Mouse (Mus musculus) forebrain, embryonic 11.5 days (tissue): ENCODE data around the gene I830077J02Rik. TPM values are rescaled to one million over a fixed set of nuclear protein-coding genes. Genes with fewer than 3 reads are reported as not detected.
A peak's percentile ranks its signal among the peaks of the same experiment; 100 is the strongest.

Experiments
- ATAC-seq: fragments of 200-750 bp; cut with Nextera tagmentation; replicated peaks from 2 replicates; pipeline ENCODE4 v1.8.0; 2017; ENCODE audit warnings: moderate TSS enrichment; ENCODE audit not compliant: low FRiP score
- DNase-seq: peaks from one replicate; pipeline ENCODE4 v3.0.0-alpha.2; 2017; ENCODE audit warnings: low spot score
- H3K27ac ChIP-seq: fragments of 300-500 bp; sonication (generic); 2 replicates; pipeline ENCODE4 v1.5.1; 2014; ENCODE audit warnings: low read depth, low read length
- H3K27me3 ChIP-seq: fragments of 300-500 bp; sonication (generic); 2 replicates; pipeline ENCODE4 v1.6.1; 2014; ENCODE audit warnings: mild to moderate bottlenecking, low read length, mixed read lengths; ENCODE audit not compliant: control insufficient read depth, insufficient read depth
- H3K36me3 ChIP-seq: fragments of 300-500 bp; sonication (generic); 2 replicates; pipeline ENCODE4 v1.6.1; 2014; ENCODE audit warnings: mild to moderate bottlenecking, low read length, moderate library complexity, mixed read lengths; ENCODE audit not compliant: control insufficient read depth, insufficient read depth
- H3K4me1 ChIP-seq: fragments of 300-500 bp; sonication (generic); replicated peaks from 2 replicates; pipeline ENCODE4 v1.6.1; 2014; ENCODE audit warnings: low read length, mixed read lengths; ENCODE audit not compliant: control insufficient read depth, insufficient read depth
- H3K4me2 ChIP-seq: fragments of 300-500 bp; sonication (generic); 2 replicates; pipeline ENCODE4 v1.6.1; 2014; ENCODE audit warnings: low read depth, mild to moderate bottlenecking, low read length, moderate library complexity, mixed read lengths; ENCODE audit not compliant: severe bottlenecking
- H3K4me3 ChIP-seq: fragments of 300-500 bp; sonication (generic); 2 replicates; pipeline ENCODE4 v1.5.1; 2014; ENCODE audit warnings: low read depth, low read length
- H3K9ac ChIP-seq: fragments of 300-500 bp; sonication (generic); 2 replicates; pipeline ENCODE4 v1.6.1; 2014; ENCODE audit warnings: low read length
- H3K9me3 ChIP-seq: fragments of 300-500 bp; sonication (generic); 2 replicates; pipeline ENCODE4 v1.6.1; 2016; ENCODE audit warnings: low read length, mixed read lengths; ENCODE audit not compliant: control insufficient read depth
- WGBS: fragments of 180-500 bp; shearing (Covaris S2); extraction: QIAGEN DNeasy Blood & Tissue Kit; methylation state at CpG from one replicate; pipeline ENCODE4 v1.1.7; 2014; 5-methylcytosine and 5-hydroxymethylcytosine counted together
- polyA plus RNA-seq: library from polyadenylated mRNA; unstranded; fragments of >200 nt; fragmentation: Nextera tagmentation; extraction: Ambion mirVana; gene quantifications from 2 replicates; pipeline ENCODE4 v1.2.1, GENCODE M21; 2014

The I830077J02Rik gene
- polyA plus RNA-seq, 1 experiment from 2014 or later: 0.52 TPM

- Histone ChIP-seq H3K27me3 (no peaks in the 10 kb centered on the region), H3K27ac (no peak overlapping the region)
- WGBS: 83% methylated on average over 3 of the region's 3 CpGs
These were observed 31.7 kb downstream of the I830077J02Rik start for GRCm38 (mm10) chr3:105900716-105901115.

DNA sequence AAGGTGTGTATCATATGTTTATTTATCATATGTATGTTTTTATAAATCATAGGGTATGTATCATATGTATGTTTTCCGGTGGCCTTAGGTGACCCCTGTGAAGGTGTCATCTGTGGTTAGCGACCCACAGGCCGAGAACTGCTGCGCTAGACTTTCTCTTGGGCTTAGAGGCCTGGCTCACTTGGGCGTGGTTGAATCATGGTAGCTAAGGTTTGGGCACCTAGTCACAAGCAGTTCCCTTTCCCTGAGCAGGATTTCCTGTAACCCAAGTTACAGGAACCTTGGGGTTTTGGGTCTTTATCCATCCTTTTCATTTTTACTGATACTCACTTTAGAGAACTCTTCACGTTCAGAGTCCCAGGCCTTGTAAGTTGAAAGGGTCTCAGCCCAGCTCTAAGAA is 32.2 kb downstream of the I830077J02Rik start:
- Histone ChIP-seq H3K9me3 (no peaks in the 10 kb centered on the region), H3K27ac (no peak overlapping the region), H3K27me3 (no peaks in the 10 kb centered on the region), H3K9ac (no peak overlapping the region), H3K36me3 (no peaks in the 10 kb centered on the region), H3K4me3 (no peak overlapping the region), H3K4me1 (no peaks in the 10 kb centered on the region), H3K4me2 (no peak overlapping the region)
- ATAC-seq (no peak), DNase-seq (peak; percentile 25)
- WGBS: 80% methylated on average over 6 of the region's 6 CpGs

More at GRCm38 (mm10) chr3:105900716-105901115, 31.7 kb downstream of the I830077J02Rik start:
- no peaks in the 10 kb centered on the region for H3K9me3 ChIP-seq
- no peak overlapping the region for H3K4me2 ChIP-seq
- ATAC-seq (no peak), DNase-seq (peak; percentile 35)
- H3K4me3 ChIP-seq: no peak overlapping the region
- no peaks in the 10 kb centered on the region for H3K36me3 ChIP-seq
- H3K9ac ChIP-seq: no peak overlapping the region
- H3K4me1 ChIP-seq: no peaks in the 10 kb centered on the region

GRCm38 (mm10) chr3:105899394-105900147 is 32.9 kb downstream of the I830077J02Rik start:
- no peaks in the 10 kb centered on the region for H3K27me3 ChIP-seq
- no peak overlapping the region for H3K4me2 ChIP-seq
- no peak overlapping the region for H3K4me3 ChIP-seq
- H3K9ac ChIP-seq: no peak overlapping the region
- H3K9me3 ChIP-seq: no peaks in the 10 kb centered on the region
- WGBS: 43% methylated on average over 8 of the region's 8 CpGs
- ATAC-seq (peak; percentile 83), DNase-seq (peak; percentile 90)
- H3K36me3 ChIP-seq: no peaks in the 10 kb centered on the region
- no peaks in the 10 kb centered on the region for H3K4me1 ChIP-seq
- no peak overlapping the region for H3K27ac ChIP-seq

- Histone ChIP-seq H3K36me3 (no peaks in the 10 kb centered on the region), H3K4me1 (no peaks in the 10 kb centered on the region), H3K27ac (no peak overlapping the region), H3K9me3 (no peaks in the 10 kb centered on the region), H3K9ac (no peak overlapping the region), H3K4me2 (no peak overlapping the region), H3K27me3 (no peaks in the 10 kb centered on the region), H3K4me3 (no peak overlapping the region)
- ATAC-seq (0 out of 2 replicates have a peak, but pooled peaks have one; percentile 4), DNase-seq (peak; percentile 35)
- WGBS: 91% methylated on average over 11 of the region's 11 CpGs
These were observed 33.6 kb downstream of the I830077J02Rik start for GRCm38 (mm10) chr3:105898861-105899260.

DNA sequence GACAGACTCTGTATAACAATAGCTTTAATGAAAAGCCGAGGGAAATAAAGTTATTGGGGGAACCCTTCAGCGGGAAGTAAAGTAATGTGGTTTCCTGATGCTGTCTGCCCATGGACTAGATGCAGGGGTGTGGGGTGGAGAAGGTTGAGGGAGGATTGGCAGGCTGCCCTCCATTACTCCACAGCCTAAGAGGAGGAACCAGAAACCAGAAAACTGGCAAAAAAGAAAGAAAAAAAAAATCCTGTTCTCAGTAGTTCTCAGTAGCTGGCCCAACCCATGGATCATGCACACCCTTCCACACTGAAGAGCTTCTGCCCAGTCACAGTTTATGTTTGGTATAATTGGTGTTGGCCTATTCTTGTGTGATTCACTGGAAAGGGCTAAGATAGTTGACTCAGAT is 34.1 kb downstream of the I830077J02Rik start:
- Histone ChIP-seq H3K4me3 (no peak overlapping the region), H3K4me2 (no peak overlapping the region), H3K4me1 (no peaks in the 10 kb centered on the region), H3K27ac (no peak overlapping the region), H3K9me3 (no peaks in the 10 kb centered on the region), H3K9ac (no peak overlapping the region), H3K36me3 (no peaks in the 10 kb centered on the region), H3K27me3 (no peaks in the 10 kb centered on the region)
- peak; percentile 19 for DNase-seq
- 89% methylated on average over 2 of the region's 2 CpGs for WGBS
- no peak for ATAC-seq

DNA sequence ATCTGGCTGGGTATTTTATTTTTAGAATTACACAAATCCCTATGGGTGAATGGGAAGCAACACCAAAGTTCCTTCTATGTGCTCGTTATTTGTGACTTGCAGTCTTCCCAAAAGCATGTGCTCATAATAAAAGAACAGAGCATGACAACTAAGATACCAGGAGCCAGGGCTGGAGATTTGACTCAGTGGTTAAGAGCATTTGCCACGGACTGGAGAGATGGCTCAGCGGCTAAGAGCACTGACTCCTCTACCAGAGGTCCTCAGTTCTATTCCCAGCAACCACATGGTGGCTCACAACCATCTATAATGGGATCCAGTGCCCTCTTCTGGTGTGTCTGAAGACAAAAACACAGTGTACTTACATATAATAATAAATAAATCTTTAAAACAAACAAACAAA is 35.7 kb downstream of the I830077J02Rik start:
- no peak overlapping the region for H3K4me2 ChIP-seq
- ATAC-seq (no peak), DNase-seq (no peak)
- no peaks in the 10 kb centered on the region for H3K4me1 ChIP-seq
- WGBS: 75% methylated on average over 3 of the region's 3 CpGs
- no peaks in the 10 kb centered on the region for H3K36me3 ChIP-seq
- no peak overlapping the region for H3K27ac ChIP-seq
- no peak overlapping the region for H3K9ac ChIP-seq
- no peaks in the 10 kb centered on the region for H3K27me3 ChIP-seq
- H3K9me3 ChIP-seq: no peaks in the 10 kb centered on the region
- H3K4me3 ChIP-seq: no peak overlapping the region

- 84% methylated on average over 23 of the region's 23 CpGs for WGBS
- Histone ChIP-seq H3K4me1 (no peaks in the 10 kb centered on the region), H3K27me3 (no peaks in the 10 kb centered on the region), H3K27ac (no peak overlapping the region), H3K4me3 (no peak overlapping the region), H3K9ac (no peak overlapping the region), H3K9me3 (no peaks in the 10 kb centered on the region), H3K4me2 (no peak overlapping the region), H3K36me3 (no peaks in the 10 kb centered on the region)
- no peak for ATAC-seq
- DNase-seq: no peak
These were observed 37.6 kb downstream of the I830077J02Rik start for GRCm38 (mm10) chr3:105894601-105895592.

DNA sequence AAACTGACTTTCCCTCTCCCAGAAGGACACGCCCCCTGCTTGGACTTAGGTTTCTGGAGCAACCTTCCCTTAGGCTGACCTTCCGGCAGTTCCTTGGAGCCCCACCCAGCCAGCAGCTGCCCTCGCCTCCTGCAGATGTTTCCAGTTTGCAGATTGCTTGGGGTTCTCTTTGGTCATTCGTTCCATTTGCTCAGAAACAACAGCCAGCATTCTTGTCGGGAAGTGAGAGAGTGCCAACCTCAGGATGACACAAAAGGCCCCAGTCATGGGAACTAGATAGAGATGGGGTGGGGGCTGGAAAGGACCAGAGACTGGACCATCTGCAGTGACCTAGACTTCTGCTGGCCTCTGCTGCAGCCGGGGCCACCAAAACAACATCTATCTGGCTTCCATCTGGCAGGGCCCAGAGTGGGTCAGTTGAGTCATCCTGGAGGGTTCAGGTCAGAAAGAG is 38.5 kb downstream of the I830077J02Rik start:
- Histone ChIP-seq H3K9me3 (no peaks in the 10 kb centered on the region), H3K4me2 (no peak overlapping the region), H3K4me3 (no peak overlapping the region), H3K27me3 (no peaks in the 10 kb centered on the region), H3K36me3 (no peaks in the 10 kb centered on the region), H3K27ac (no peak overlapping the region), H3K9ac (no peak overlapping the region), H3K4me1 (no peaks in the 10 kb centered on the region)
- WGBS: 64% methylated on average over 6 of the region's 6 CpGs
- DNase-seq: no peak
- ATAC-seq: no peak
